Mouse (Mus musculus) forebrain, embryonic 15.5 days (tissue): ENCODE results near the gene A430033K04Rik. TPM values are rescaled to one million over a fixed set of nuclear protein-coding genes. Genes with fewer than 3 reads are reported as not detected.

Experiments
- ATAC-seq: fragments of 200-750 bp; cut with Nextera tagmentation; replicated peaks from 2 replicates; pipeline ENCODE4 v1.8.0; 2017; ENCODE audit warnings: mild to moderate bottlenecking, moderate TSS enrichment, moderate library complexity
- H3K27ac ChIP-seq: fragments of 300-500 bp; sonication (generic); replicated peaks from 2 replicates; pipeline ENCODE4 v1.5.1; 2015; ENCODE audit warnings: mild to moderate bottlenecking, inconsistent platforms
- H3K27me3 ChIP-seq: fragments of 300-500 bp; sonication (generic); 2 replicates; pipeline ENCODE4 v1.6.1; 2015; ENCODE audit warnings: inconsistent platforms
- H3K36me3 ChIP-seq: fragments of 300-500 bp; sonication (generic); 2 replicates; pipeline ENCODE4 v1.6.1; 2015; ENCODE audit warnings: mild to moderate bottlenecking, inconsistent platforms
- H3K4me1 ChIP-seq: fragments of 300-500 bp; sonication (generic); 2 replicates; pipeline ENCODE4 v1.6.1; 2015; ENCODE audit warnings: inconsistent platforms
- H3K4me2 ChIP-seq: fragments of 300-500 bp; sonication (generic); replicated peaks from 2 replicates; pipeline ENCODE4 v1.6.1; 2015; ENCODE audit warnings: mild to moderate bottlenecking, inconsistent platforms
- H3K4me3 ChIP-seq: fragments of 300-500 bp; sonication (generic); 2 replicates; pipeline ENCODE4 v1.5.1; 2015; ENCODE audit warnings: mild to moderate bottlenecking, inconsistent platforms
- H3K9ac ChIP-seq: fragments of 300-500 bp; sonication (generic); replicated peaks from 2 replicates; pipeline ENCODE4 v1.6.1; 2015; ENCODE audit warnings: mild to moderate bottlenecking, inconsistent platforms
- H3K9me3 ChIP-seq: fragments of 300-500 bp; sonication (generic); 2 replicates; pipeline ENCODE4 v1.6.1; 2016; ENCODE audit warnings: inconsistent platforms
- WGBS: fragments of 180-500 bp; shearing (Covaris S2); methylation state at CpG from one replicate; pipeline ENCODE4 v1.1.7; 2015; ENCODE audit warnings: mixed read lengths; 5-methylcytosine and 5-hydroxymethylcytosine counted together
- polyA plus RNA-seq: library from polyadenylated mRNA; unstranded; fragments of >200 nt; fragmentation: Nextera tagmentation; extraction: Ambion mirVana; gene quantifications from 2 replicates; pipeline ENCODE4 v1.2.1, GENCODE M21; 2015

A430033K04Rik gene
- 26.9 and 28.1 TPM in 2 replicates for polyA plus RNA-seq

- Histone ChIP-seq H3K4me3 (peak within 1 kb of the TSS; percentile 64), H3K27ac (peak within 1 kb of the TSS; percentile 92), H3K9me3 (peaks cover 5% of the 10 kb centered on the region; the same call in 1 of the 2 replicates), H3K4me2 (peak within 1 kb of the TSS; percentile 46), H3K9ac (peak within 1 kb of the TSS; percentile 84), H3K4me1 (peaks cover 36% of the 10 kb centered on the region), H3K27me3 (no peaks in the 10 kb centered on the region), H3K36me3 (peaks cover 6% of the 10 kb centered on the region)
- under 1% methylated on average over 30 of the region's 30 CpGs for WGBS
- ATAC-seq, result peak; percentile 94
Observed at GRCm38 (mm10) chr5:138622645-138623477, at the start of gene A430033K04Rik. Gene A430033K04Rik, plus strand, starts transcription at chr5:138622859.

GRCm38 (mm10) chr5:138587396-138587795 lies 35.3 kb upstream of the A430033K04Rik start:
- H3K27ac ChIP-seq, result no peak overlapping the region
- WGBS, result 93% methylated on average over 6 of the region's 6 CpGs

GRCm38 (mm10) chr5:138618353-138618752 lies 4.3 kb upstream of the A430033K04Rik start:
- Histone ChIP-seq H3K4me2 (peak overlapping the region; percentile 40), H3K9ac (no peak overlapping the region), H3K36me3 (peaks cover 50% of the 10 kb centered on the region), H3K4me3 (peak overlapping the region; percentile 83), H3K4me1 (peaks cover 15% of the 10 kb centered on the region), H3K27me3 (no peaks in the 10 kb centered on the region), H3K27ac (no peak overlapping the region), H3K9me3 (peaks cover 40% of the 10 kb centered on the region)
- 92% methylated on average over 1 of the region's 1 CpGs for WGBS
- ATAC-seq, result no peak

More at GRCm38 (mm10) chr5:138587396-138587795, 35.3 kb upstream of the A430033K04Rik start:
- Histone ChIP-seq H3K4me3 (no peak overlapping the region), H3K9me3 (0 out of 2 replicates have a peak, but pooled peaks cover 6% of the 10 kb centered on the region), H3K36me3 (no peaks in the 10 kb centered on the region), H3K4me1 (no peaks in the 10 kb centered on the region), H3K9ac (no peak overlapping the region), H3K27me3 (no peaks in the 10 kb centered on the region), H3K4me2 (no peak overlapping the region)
- no peak for ATAC-seq

GRCm38 (mm10) chr5:138619211-138620128 lies 3.2 kb upstream of the A430033K04Rik start, which contains the start of gene Zfp68:
Gene Zfp68, minus strand, starts transcription at chr5:138619761.
- Histone ChIP-seq H3K9me3 (peaks cover 32% of the 10 kb centered on the region), H3K27me3 (no peaks in the 10 kb centered on the region), H3K36me3 (peaks cover 39% of the 10 kb centered on the region), H3K4me3 (peak within 1 kb of the TSS; percentile 83), H3K27ac (peak within 1 kb of the TSS; percentile 99), H3K9ac (peak within 1 kb of the TSS; percentile 97), H3K4me1 (peaks cover 26% of the 10 kb centered on the region), H3K4me2 (peak within 1 kb of the TSS; percentile 40)
- WGBS, result 1% methylated on average over 43 of the region's 43 CpGs
- ATAC-seq, result peak; percentile 96

- Histone ChIP-seq H3K27ac (no peak overlapping the region), H3K9me3 (peaks cover 20% of the 10 kb centered on the region), H3K4me2 (no peak overlapping the region), H3K9ac (no peak overlapping the region), H3K4me1 (peaks cover 35% of the 10 kb centered on the region), H3K27me3 (no peaks in the 10 kb centered on the region), H3K4me3 (no peak overlapping the region), H3K36me3 (peaks cover 26% of the 10 kb centered on the region)
- ATAC-seq, result no peak
- WGBS, result 72% methylated on average over 5 of the region's 5 CpGs
Observed at GRCm38 (mm10) chr5:138620836-138621235, 1.8 kb upstream of the A430033K04Rik start.

GRCm38 (mm10) chr5:138623478-138623875 lies 818 bp downstream of the A430033K04Rik start:
- Histone ChIP-seq H3K9ac (peak overlapping the region; percentile 84), H3K4me1 (peaks cover 30% of the 10 kb centered on the region), H3K27me3 (no peaks in the 10 kb centered on the region), H3K27ac (peak overlapping the region; percentile 92), H3K4me2 (peak overlapping the region; percentile 46), H3K36me3 (0 out of 2 replicates have a peak, but pooled peaks cover 3% of the 10 kb centered on the region), H3K9me3 (no peaks in the 10 kb centered on the region), H3K4me3 (peak overlapping the region; percentile 64)
- WGBS, result 12% methylated on average over 3 of the region's 3 CpGs
- ATAC-seq, result no peak

- H3K36me3 ChIP-seq, result peaks cover 52% of the 10 kb centered on the region
- no peak overlapping the region for H3K4me3 ChIP-seq
- no peaks in the 10 kb centered on the region for H3K9me3 ChIP-seq
- no peak for ATAC-seq
- H3K27ac ChIP-seq, result no peak overlapping the region
- H3K4me2 ChIP-seq, result no peak overlapping the region
- H3K4me1 ChIP-seq, result no peaks in the 10 kb centered on the region
- H3K9ac ChIP-seq, result no peak overlapping the region
- no peaks in the 10 kb centered on the region for H3K27me3 ChIP-seq
- 92% methylated on average over 2 of the region's 2 CpGs for WGBS
Observed at GRCm38 (mm10) chr5:138636486-138636885, 13.8 kb downstream of the A430033K04Rik start.

GRCm38 (mm10) chr5:138641081-138641480 lies 18.4 kb downstream of the A430033K04Rik start:
- Histone ChIP-seq H3K4me1 (no peaks in the 10 kb centered on the region), H3K4me3 (no peak overlapping the region), H3K9ac (no peak overlapping the region), H3K9me3 (no peaks in the 10 kb centered on the region), H3K27me3 (no peaks in the 10 kb centered on the region), H3K27ac (no peak overlapping the region), H3K36me3 (peaks cover 77% of the 10 kb centered on the region), H3K4me2 (no peak overlapping the region)
- 94% methylated on average over 3 of the region's 3 CpGs for whole genome bisulfite sequencing
- no peak for ATAC-seq

- Histone ChIP-seq H3K4me2 (no peak overlapping the region), H3K4me1 (no peaks in the 10 kb centered on the region), H3K27ac (no peak overlapping the region), H3K27me3 (no peaks in the 10 kb centered on the region), H3K36me3 (peaks cover 77% of the 10 kb centered on the region), H3K9ac (no peak overlapping the region), H3K9me3 (no peaks in the 10 kb centered on the region), H3K4me3 (no peak overlapping the region)
- 92% methylated on average over 3 of the region's 3 CpGs for WGBS
- no peak for ATAC-seq
Observed at GRCm38 (mm10) chr5:138641761-138642160, 19.1 kb downstream of the A430033K04Rik start.

GRCm38 (mm10) chr5:138652911-138653310 lies 30.3 kb downstream of the A430033K04Rik start:
- H3K4me1 ChIP-seq, result no peaks in the 10 kb centered on the region
- WGBS, result 87% methylated on average over 1 of the region's 1 CpGs
- peaks cover 37% of the 10 kb centered on the region for H3K36me3 ChIP-seq
- no peaks in the 10 kb centered on the region for H3K9me3 ChIP-seq
- ATAC-seq, result no peak
- no peak overlapping the region for H3K4me3 ChIP-seq
- H3K27ac ChIP-seq, result no peak overlapping the region
- H3K27me3 ChIP-seq, result no peaks in the 10 kb centered on the region
- no peak overlapping the region for H3K4me2 ChIP-seq
- H3K9ac ChIP-seq, result no peak overlapping the region

GRCm38 (mm10) chr5:138656477-138657156 lies 34.0 kb downstream of the A430033K04Rik start:
- H3K4me1 ChIP-seq, result no peaks in the 10 kb centered on the region
- ATAC-seq, result peak; percentile 83
- no peak overlapping the region for H3K4me3 ChIP-seq
- 16% methylated on average over 2 of the region's 2 CpGs for WGBS
- H3K27me3 ChIP-seq, result no peaks in the 10 kb centered on the region
- H3K27ac ChIP-seq, result no peak overlapping the region
- H3K9ac ChIP-seq, result no peak overlapping the region
- no peaks in the 10 kb centered on the region for H3K9me3 ChIP-seq
- H3K4me2 ChIP-seq, result no peak overlapping the region
- H3K36me3 ChIP-seq, result peaks cover 7% of the 10 kb centered on the region; the same call in 1 of the 2 replicates
